Mouse (Mus musculus) cortical plate, adult 2 months (tissue): Measurements from ENCODE around the gene Aurkb.

Experiments
- CTCF ChIP-seq: fragments of 200-500 bp; IDR thresholded peaks from 2 replicates; pipeline ENCODE4 v1.5.1; 2011; ENCODE audit warnings: mild to moderate bottlenecking, control low read depth, low read length; ENCODE audit not compliant: insufficient read depth; ENCODE audit errors: extremely low read depth
- POLR2A ChIP-seq: fragments of 200-500 bp; IDR thresholded peaks from 2 replicates; pipeline ENCODE4 v1.6.1; 2011; ENCODE audit warnings: mild to moderate bottlenecking, low read length, control low read depth; ENCODE audit not compliant: insufficient read depth; ENCODE audit errors: extremely low read depth

DNA sequence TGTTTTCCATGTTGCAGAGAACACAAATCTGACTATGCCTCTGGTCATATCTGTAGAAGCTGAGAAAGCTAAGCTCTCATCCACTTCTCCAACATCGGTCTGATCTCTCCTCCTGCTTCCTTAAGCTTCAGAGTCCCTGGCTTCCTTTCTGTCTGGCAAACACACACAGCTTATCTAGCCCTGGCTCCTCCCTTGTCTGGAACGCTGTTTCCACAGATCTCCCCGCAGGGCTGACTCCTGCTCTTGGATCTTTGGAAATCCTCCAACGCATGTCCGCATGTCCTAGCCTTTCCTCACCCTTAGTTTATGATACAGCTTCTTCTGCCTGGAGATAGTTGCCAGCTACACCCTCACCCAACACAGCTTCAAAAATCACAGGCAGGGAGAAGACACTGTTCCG, 22.2 kb downstream of the Aurkb start:
- TF ChIP-seq CTCF = no peak
- TF ChIP-seq POLR2A = no peak
